Mouse (Mus musculus) right cerebral cortex, postnatal 25 days (tissue): ENCODE measurements around the gene Srp9.
"Not testable (repeated sequence)": the region's sequence is repeated elsewhere in the genome, so short reads cannot be mapped to it uniquely, and the experiment has no call there.

Experiments used
- DNase-seq: peaks from one replicate; pipeline ENCODE4 v3.0.0; 2022

Gene Srp9

GRCm38 (mm10) chr1:182148864-182149514, 24.5 kb downstream of the Srp9 start:
- DNase-seq: no peak

GRCm38 (mm10) chr1:182149966-182150365, 25.4 kb downstream of the Srp9 start:
- no peak for DNase-seq

GRCm38 (mm10) chr1:182157734-182158133, 33.2 kb downstream of the Srp9 start:
- DNase-seq: no peak

GRCm38 (mm10) chr1:182159575-182159974, 35.0 kb downstream of the Srp9 start:
- DNase-seq: no peak

- no peak for DNase-seq
Observed at GRCm38 (mm10) chr1:182162951-182163350, 38.4 kb downstream of the Srp9 start.

- no peak for DNase-seq
Observed at GRCm38 (mm10) chr1:182164386-182164785, 39.8 kb downstream of the Srp9 start, which contains the start of gene Vmn1r1. TSS of gene Vmn1r1 (minus strand) at chr1:182164486.

GRCm38 (mm10) chr1:182170206-182170605, 45.7 kb downstream of the Srp9 start:
- DNase-seq: not testable (repeated sequence)

GRCm38 (mm10) chr1:182176985-182177384, 52.4 kb downstream of the Srp9 start:
- DNase-seq: not testable (repeated sequence)

- DNase-seq: no peak
Observed at GRCm38 (mm10) chr1:182181456-182182305, 57.1 kb downstream of the Srp9 start.
